Mouse (Mus musculus): Measurements from ENCODE around the gene Daxx.
"Not testable (repeated sequence)": the region's sequence is repeated elsewhere in the genome, so short reads cannot be mapped to it uniquely, and the experiment has no call there.

Gene Daxx

GRCm38 (mm10) chr17:33909077-33909868 is at the start of gene Daxx:
Gene Daxx (plus strand): TSS chr17:33909414.
- no peak for TF ChIP-seq GATA4 (IDR thresholded peaks at IDR 0.05; ENCODE audit: insufficient replicate concordance, low read length)

- TF ChIP-seq GATA4 (IDR thresholded peaks at IDR 0.05; ENCODE audit: insufficient replicate concordance, low read length), result no peak
Observed at GRCm38 (mm10) chr17:33865330-33866030, 43.7 kb upstream of the Daxx start.

GRCm38 (mm10) chr17:33873537-33873936 is 35.7 kb upstream of the Daxx start, which contains the start of gene Gm7029:
Gene Gm7029 (plus strand): TSS chr17:33873837.
- TF ChIP-seq GATA4 (IDR thresholded peaks at IDR 0.05; ENCODE audit: insufficient replicate concordance, low read length), result not testable (repeated sequence)

GRCm38 (mm10) chr17:33874411-33874810 is 34.8 kb upstream of the Daxx start:
- TF ChIP-seq GATA4 (IDR thresholded peaks at IDR 0.05; ENCODE audit: insufficient replicate concordance, low read length), result no peak

GRCm38 (mm10) chr17:33890533-33891059 is 18.6 kb upstream of the Daxx start, which contains the start of gene Kifc1:
Gene Kifc1 (minus strand): TSS chr17:33890661.
- no peak; the same call in 1 of the 2 replicates for TF ChIP-seq GATA4 (IDR thresholded peaks at IDR 0.05; ENCODE audit: insufficient replicate concordance, low read length)

- no peak for TF ChIP-seq GATA4 (IDR thresholded peaks at IDR 0.05; ENCODE audit: insufficient replicate concordance, low read length)
Observed at GRCm38 (mm10) chr17:33891357-33891756, 17.9 kb upstream of the Daxx start.

- no peak for TF ChIP-seq GATA4 (IDR thresholded peaks at IDR 0.05; ENCODE audit: insufficient replicate concordance, low read length)
Observed at GRCm38 (mm10) chr17:33892429-33892828, 16.8 kb upstream of the Daxx start.

GRCm38 (mm10) chr17:33897114-33897794 is 12.0 kb upstream of the Daxx start:
- no peak for TF ChIP-seq GATA4 (IDR thresholded peaks at IDR 0.05; ENCODE audit: insufficient replicate concordance, low read length)

GRCm38 (mm10) chr17:33899642-33900041 is 9.6 kb upstream of the Daxx start:
- TF ChIP-seq GATA4 (IDR thresholded peaks at IDR 0.05; ENCODE audit: insufficient replicate concordance, low read length), result no peak

- no peak for TF ChIP-seq GATA4 (IDR thresholded peaks at IDR 0.05; ENCODE audit: insufficient replicate concordance, low read length)
Observed at GRCm38 (mm10) chr17:33900281-33900988, 8.8 kb upstream of the Daxx start.

GRCm38 (mm10) chr17:33900989-33901314 is 8.3 kb upstream of the Daxx start:
- no peak for TF ChIP-seq GATA4 (IDR thresholded peaks at IDR 0.05; ENCODE audit: insufficient replicate concordance, low read length)

- no peak for TF ChIP-seq GATA4 (IDR thresholded peaks at IDR 0.05; ENCODE audit: insufficient replicate concordance, low read length)
Observed at GRCm38 (mm10) chr17:33901653-33902052, 7.6 kb upstream of the Daxx start.

- TF ChIP-seq GATA4 (IDR thresholded peaks at IDR 0.05; ENCODE audit: insufficient replicate concordance, low read length), result no peak
Observed at GRCm38 (mm10) chr17:33902079-33902478, 7.1 kb upstream of the Daxx start.

GRCm38 (mm10) chr17:33902491-33902890 is 6.7 kb upstream of the Daxx start:
- no peak for TF ChIP-seq GATA4 (IDR thresholded peaks at IDR 0.05; ENCODE audit: insufficient replicate concordance, low read length)

- not testable (repeated sequence) for TF ChIP-seq GATA4 (IDR thresholded peaks at IDR 0.05; ENCODE audit: insufficient replicate concordance, low read length)
Observed at GRCm38 (mm10) chr17:33904835-33905234, 4.4 kb upstream of the Daxx start, which contains the start of gene Platr17. Gene Platr17 (plus strand): TSS chr17:33905135.

All from liver, adult (tissue).